Mouse (Mus musculus): Measurements from ENCODE around the gene Ehd1. TPM values are rescaled to one million over a fixed set of nuclear protein-coding genes. Genes with fewer than 3 reads are reported as not detected.

Ehd1 gene
- polyA plus RNA-seq, 1 experiment = 81.0 TPM

GRCm38 (mm10) chr19:6348717-6349116, 72.2 kb downstream of the Ehd1 start:
- Histone ChIP-seq H3K27ac (ENCODE audit: insufficient read depth, low read length) (no peak overlapping the region), H3K36me3 (ENCODE audit: control insufficient read depth, insufficient read depth, low read length, poor library complexity, severe bottlenecking) (no peaks in the 10 kb centered on the region), H3K4me3 (ENCODE audit: low read depth, low read length) (no peak overlapping the region), H3K9me3 (replicated peaks; ENCODE audit: control insufficient read depth, insufficient read depth, low read length, poor library complexity, severe bottlenecking) (no peaks in the 10 kb centered on the region), H3K9ac (ENCODE audit: low read depth, poor library complexity, severe bottlenecking) (no peak overlapping the region), H3K4me1 (ENCODE audit: control insufficient read depth, insufficient read depth, low read length) (no peaks in the 10 kb centered on the region), H3K27me3 (ENCODE audit: control insufficient read depth, insufficient read depth, low read length, poor library complexity, severe bottlenecking) (no peaks in the 10 kb centered on the region)
- no peak for TF ChIP-seq CTCF (IDR thresholded peaks at IDR 0.05; ENCODE audit: low read depth, low read length)
- TF ChIP-seq EP300 (IDR thresholded peaks at IDR 0.05; ENCODE audit: insufficient read depth, low read depth, low read length) = no peak
- TF ChIP-seq POLR2A (IDR thresholded peaks at IDR 0.05; ENCODE audit: insufficient read depth, low read length) = no peak

GRCm38 (mm10) chr19:6349215-6349983, 72.9 kb downstream of the Ehd1 start:
- Histone ChIP-seq H3K27me3 (ENCODE audit: control insufficient read depth, insufficient read depth, low read length, poor library complexity, severe bottlenecking) (no peaks in the 10 kb centered on the region), H3K4me3 (ENCODE audit: low read depth, low read length) (no peak overlapping the region), H3K27ac (ENCODE audit: insufficient read depth, low read length) (no peak overlapping the region), H3K9me3 (replicated peaks; ENCODE audit: control insufficient read depth, insufficient read depth, low read length, poor library complexity, severe bottlenecking) (no peaks in the 10 kb centered on the region), H3K9ac (ENCODE audit: low read depth, poor library complexity, severe bottlenecking) (no peak overlapping the region), H3K4me1 (ENCODE audit: control insufficient read depth, insufficient read depth, low read length) (no peaks in the 10 kb centered on the region), H3K36me3 (ENCODE audit: control insufficient read depth, insufficient read depth, low read length, poor library complexity, severe bottlenecking) (no peaks in the 10 kb centered on the region)
- no peak for TF ChIP-seq CTCF (IDR thresholded peaks at IDR 0.05; ENCODE audit: low read depth, low read length)
- TF ChIP-seq EP300 (IDR thresholded peaks at IDR 0.05; ENCODE audit: insufficient read depth, low read depth, low read length) = no peak

Other genes with a start within 250 kb of the Ehd1 start
- gene Syvn1, start 230.1 kb upstream of the Ehd1 start, polyA plus RNA-seq (2011; ENCODE audit: insufficient read depth, insufficient read length, low read depth, missing spikeins) = 16.4 and 18.6 TPM in 2 replicates
- gene Mrpl49, start 218.9 kb upstream of the Ehd1 start, polyA plus RNA-seq (2011; ENCODE audit: insufficient read depth, insufficient read length, low read depth, missing spikeins) = 44.9 and 65.1 TPM in 2 replicates
- 1,239 and 1,271 TPM in 2 replicates for gene Fau, start 218.9 kb upstream of the Ehd1 start, polyA plus RNA-seq (2011; ENCODE audit: insufficient read depth, insufficient read length, low read depth, missing spikeins)
- gene Znhit2, start 215.5 kb upstream of the Ehd1 start, polyA plus RNA-seq (2011; ENCODE audit: insufficient read depth, insufficient read length, low read depth, missing spikeins) = 6.5 and 8.9 TPM in 2 replicates
- gene Tm7sf2, start 208.4 kb upstream of the Ehd1 start, polyA plus RNA-seq (2011; ENCODE audit: insufficient read depth, insufficient read length, low read depth, missing spikeins) = 19.1 and 25.8 TPM in 2 replicates
- 46.6 and 47.4 TPM in 2 replicates for gene Vps51, start 199.5 kb upstream of the Ehd1 start, polyA plus RNA-seq (2011; ENCODE audit: insufficient read depth, insufficient read length, low read depth, missing spikeins)
- gene Tmem262, start 196.7 kb upstream of the Ehd1 start, polyA plus RNA-seq (2011; ENCODE audit: insufficient read depth, insufficient read length, low read depth, missing spikeins) = not detected in 2 replicates
- not detected in 2 replicates for gene Gm28374, start 194.5 kb upstream of the Ehd1 start, polyA plus RNA-seq (2011; ENCODE audit: insufficient read depth, insufficient read length, low read depth, missing spikeins)
- gene Zfpl1, start 191.8 kb upstream of the Ehd1 start, polyA plus RNA-seq (2011; ENCODE audit: insufficient read depth, insufficient read length, low read depth, missing spikeins) = 34.2 and 49.7 TPM in 2 replicates
- 47.7 and 50.5 TPM in 2 replicates for gene Cdca5, start 191.7 kb upstream of the Ehd1 start, polyA plus RNA-seq (2011; ENCODE audit: insufficient read depth, insufficient read length, low read depth, missing spikeins)
- 5.9 and 6.3 TPM in 2 replicates for gene AC131692.1, start 182.3 kb upstream of the Ehd1 start, polyA plus RNA-seq (2011; ENCODE audit: insufficient read depth, insufficient read length, low read depth, missing spikeins)
- 2.9 and 3.5 TPM in 2 replicates for gene Naaladl1, start 170.9 kb upstream of the Ehd1 start, polyA plus RNA-seq (2011; ENCODE audit: insufficient read depth, insufficient read length, low read depth, missing spikeins)
- 13.5 and 17.6 TPM in 2 replicates for gene Sac3d1, start 158.1 kb upstream of the Ehd1 start, polyA plus RNA-seq (2011; ENCODE audit: insufficient read depth, insufficient read length, low read depth, missing spikeins)
- gene Snx15, start 148.4 kb upstream of the Ehd1 start, polyA plus RNA-seq (2011; ENCODE audit: insufficient read depth, insufficient read length, low read depth, missing spikeins) = 8.6 and 10.0 TPM in 2 replicates
- gene Batf2, start 135.7 kb upstream of the Ehd1 start, polyA plus RNA-seq (2011; ENCODE audit: insufficient read depth, insufficient read length, low read depth, missing spikeins) = not detected in 2 replicates
- gene Arl2, start 135.2 kb upstream of the Ehd1 start, polyA plus RNA-seq (2011; ENCODE audit: insufficient read depth, insufficient read length, low read depth, missing spikeins) = 38.7 and 40.4 TPM in 2 replicates
- not detected in 2 replicates for gene Majin, start 92.3 kb upstream of the Ehd1 start, polyA plus RNA-seq (2011; ENCODE audit: insufficient read depth, insufficient read length, low read depth, missing spikeins)
- 1.0 TPM in 1 of 2 replicates, not detected in the other for gene Gpha2, start 50.3 kb upstream of the Ehd1 start, polyA plus RNA-seq (2011; ENCODE audit: insufficient read depth, insufficient read length, low read depth, missing spikeins)
- 12.2 and 17.1 TPM in 2 replicates for gene Ppp2r5b, start 40.9 kb upstream of the Ehd1 start, polyA plus RNA-seq (2011; ENCODE audit: insufficient read depth, insufficient read length, low read depth, missing spikeins)
- 10.9 and 11.1 TPM in 2 replicates for gene Atg2a, start 35.1 kb upstream of the Ehd1 start, polyA plus RNA-seq (2011; ENCODE audit: insufficient read depth, insufficient read length, low read depth, missing spikeins)
- gene Cdc42bpg, start 29.7 kb downstream of the Ehd1 start, polyA plus RNA-seq (2011; ENCODE audit: insufficient read depth, insufficient read length, low read depth, missing spikeins) = 57.7 and 60.5 TPM in 2 replicates
- gene Men1, start 58.3 kb downstream of the Ehd1 start, polyA plus RNA-seq (2011; ENCODE audit: insufficient read depth, insufficient read length, low read depth, missing spikeins) = 34.8 and 40.5 TPM in 2 replicates
- 10.7 and 16.9 TPM in 2 replicates for gene Map4k2, start 64.4 kb downstream of the Ehd1 start, polyA plus RNA-seq (2011; ENCODE audit: insufficient read depth, insufficient read length, low read depth, missing spikeins)
- 333 and 355 TPM in 2 replicates for gene Sf1, start 87.0 kb downstream of the Ehd1 start, polyA plus RNA-seq (2011; ENCODE audit: insufficient read depth, insufficient read length, low read depth, missing spikeins)
- 4.1 and 4.6 TPM in 2 replicates for gene Pygm, start 107.7 kb downstream of the Ehd1 start, polyA plus RNA-seq (2011; ENCODE audit: insufficient read depth, insufficient read length, low read depth, missing spikeins)
- 37.9 and 48.6 TPM in 2 replicates for gene Rasgrp2, start 122.6 kb downstream of the Ehd1 start, polyA plus RNA-seq (2011; ENCODE audit: insufficient read depth, insufficient read length, low read depth, missing spikeins)
- 5.6 and 7.0 TPM in 2 replicates for gene Nrxn2, start 142.0 kb downstream of the Ehd1 start, polyA plus RNA-seq (2011; ENCODE audit: insufficient read depth, insufficient read length, low read depth, missing spikeins)